Mouse (Mus musculus) liver, postnatal 0 days (tissue): ENCODE measurements around the gene Plekha7.

ENCODE experiments used
- CTCF ChIP-seq: sonication (generic); IDR thresholded peaks from 2 replicates; pipeline ENCODE4 v1.5.1; 2016; ENCODE audit warnings: antibody characterized with exemption, low read depth
- EP300 ChIP-seq: IDR thresholded peaks from 2 replicates; pipeline ENCODE4 v1.6.1; 2016; ENCODE audit warnings: antibody characterized with exemption, low read depth, mild to moderate bottlenecking

DNA sequence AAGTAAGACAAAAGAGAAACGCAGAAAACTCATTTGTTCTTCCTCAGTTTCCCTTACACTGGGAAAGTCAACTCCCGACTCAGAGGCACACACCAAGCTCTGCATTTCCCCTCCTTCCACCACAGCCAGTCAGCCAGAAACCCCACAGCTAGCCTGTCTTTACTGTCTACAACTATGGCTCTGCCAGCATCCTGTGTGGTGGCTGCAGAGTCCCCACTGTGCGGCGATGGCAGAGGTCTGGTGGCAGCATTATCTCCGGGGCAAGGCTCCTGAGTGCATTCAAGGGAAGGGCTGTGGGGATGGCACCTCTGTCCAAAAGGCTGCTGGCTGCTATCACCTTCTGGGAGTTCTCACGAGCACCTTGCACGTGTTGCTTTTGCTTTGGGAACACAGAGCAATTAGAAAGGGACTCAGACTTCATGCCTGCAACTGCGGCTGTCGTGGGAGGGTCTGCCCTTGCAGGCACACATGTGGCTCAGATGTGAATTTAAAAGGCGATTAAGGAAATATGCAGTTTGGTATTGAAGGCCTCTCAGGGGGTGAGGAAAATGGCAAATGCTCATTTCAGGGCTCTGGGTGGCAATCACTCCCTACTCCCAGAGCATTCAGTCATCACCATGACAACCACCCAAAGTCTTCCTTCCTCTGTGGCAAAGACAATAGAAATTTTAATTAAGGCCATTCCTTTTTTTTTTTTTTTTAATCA lies 98.1 kb downstream of the Plekha7 start:
- TF ChIP-seq EP300, result no peak
- TF ChIP-seq CTCF, result no peak
